Mouse (Mus musculus): ENCODE data around the gene Psmd12.
"Not testable (repeated sequence)": the region's sequence is repeated elsewhere in the genome, so short reads cannot be mapped to it uniquely, and the experiment has no call there.

Gene Psmd12

DNA sequence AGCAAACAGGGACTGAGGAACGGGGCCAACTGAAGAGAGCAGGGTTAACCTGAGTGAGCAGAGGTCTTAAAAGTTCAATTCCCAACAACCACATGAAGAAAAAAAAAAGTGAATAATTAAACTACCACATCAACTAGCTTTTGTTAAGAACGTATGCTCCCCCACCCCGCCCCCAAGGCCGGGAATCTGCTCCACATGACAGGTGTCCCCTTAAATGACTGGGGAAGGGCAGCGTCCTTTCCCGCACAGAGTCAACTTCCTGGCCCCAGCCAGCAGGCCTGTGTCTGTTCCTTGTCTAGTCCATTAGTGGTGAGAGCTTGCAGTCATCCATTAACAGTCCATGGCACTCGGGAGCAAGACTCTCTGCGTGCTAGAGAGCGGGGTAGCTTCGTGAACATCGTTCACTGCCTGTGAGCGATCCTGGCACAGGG is 16.0 kb upstream of the Psmd12 start:
- no peak for DNase-seq

GRCm38 (mm10) chr11:107464141-107464540 is 15.1 kb upstream of the Psmd12 start:
- DNase-seq = peak; percentile 72

GRCm38 (mm10) chr11:107465041-107465440 is 14.2 kb upstream of the Psmd12 start:
- no peak for DNase-seq

GRCm38 (mm10) chr11:107465969-107466368 is 13.3 kb upstream of the Psmd12 start:
- no peak for DNase-seq

DNA sequence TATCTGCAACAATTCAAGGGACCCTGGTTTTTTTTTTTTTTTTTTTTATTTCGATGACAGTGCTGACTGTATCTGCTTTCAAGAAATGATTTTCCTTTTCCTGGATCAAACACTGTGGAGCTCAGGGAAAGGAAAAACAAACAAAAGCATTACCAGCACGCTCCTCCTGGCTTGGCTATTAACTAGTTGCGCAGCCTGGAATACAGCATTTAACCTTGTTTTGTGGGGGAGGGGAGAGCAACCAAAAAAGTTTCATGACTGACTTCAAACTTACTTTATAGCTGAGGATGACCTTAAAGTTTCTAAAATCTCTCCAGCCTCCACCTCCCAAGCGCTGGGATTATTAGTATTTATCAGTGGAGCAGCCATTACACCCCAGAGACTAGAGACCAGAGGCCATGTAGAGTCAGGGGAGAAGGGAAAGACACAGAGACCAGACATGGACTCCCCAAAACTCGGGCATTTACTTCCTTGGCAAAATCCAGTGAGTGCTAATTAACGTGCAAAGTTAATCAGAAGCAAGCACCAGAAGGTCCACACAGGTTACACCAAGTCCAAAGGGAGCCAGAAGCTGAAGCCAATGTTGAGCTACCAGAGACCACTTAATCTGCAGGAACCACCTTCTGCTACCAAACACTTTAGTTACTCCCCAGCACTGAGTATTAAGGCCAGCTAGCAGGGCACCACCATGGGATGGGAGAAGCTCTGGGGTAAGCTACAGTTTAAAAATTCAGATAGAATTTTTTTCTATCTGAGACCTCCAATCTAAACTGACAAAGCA is 12.5 kb upstream of the Psmd12 start:
- DNase-seq = no peak

DNA sequence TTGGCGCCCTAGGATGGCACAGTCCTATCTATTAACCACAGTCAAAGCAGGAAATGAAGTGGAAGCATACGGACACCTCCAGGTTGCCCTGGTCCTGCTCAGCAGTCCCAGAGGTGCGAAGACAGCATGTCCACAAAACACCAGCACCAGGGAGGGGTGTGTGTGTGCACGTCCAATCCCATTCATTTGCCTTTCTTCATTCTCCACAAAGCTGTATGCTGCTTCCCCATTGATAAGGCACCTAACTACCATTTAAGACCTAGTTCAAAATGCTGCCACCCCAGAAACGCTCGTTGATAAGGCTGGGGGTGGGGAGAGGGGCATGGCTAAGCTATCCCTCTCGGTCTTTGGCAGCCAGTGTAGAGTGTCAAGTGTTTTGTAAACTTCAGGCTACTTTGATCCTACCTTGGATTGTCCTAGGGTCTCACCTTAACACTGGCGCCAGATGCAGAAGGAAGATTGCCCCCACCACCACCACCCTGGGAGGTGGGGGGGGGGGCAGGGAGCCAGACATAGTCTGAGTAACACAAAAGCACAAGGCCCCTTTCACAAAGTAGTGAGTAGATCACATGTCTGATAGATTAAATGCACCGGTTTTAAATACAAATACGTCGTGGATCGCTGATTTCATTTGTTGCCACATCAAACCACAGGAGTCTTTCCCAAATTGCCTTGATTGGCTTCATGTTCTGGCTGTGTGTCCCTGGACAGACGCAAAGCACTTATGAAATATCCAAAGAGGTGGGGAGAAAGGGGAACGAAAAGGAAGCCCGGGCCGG is 10.8 kb upstream of the Psmd12 start:
- no peak for DNase-seq

DNA sequence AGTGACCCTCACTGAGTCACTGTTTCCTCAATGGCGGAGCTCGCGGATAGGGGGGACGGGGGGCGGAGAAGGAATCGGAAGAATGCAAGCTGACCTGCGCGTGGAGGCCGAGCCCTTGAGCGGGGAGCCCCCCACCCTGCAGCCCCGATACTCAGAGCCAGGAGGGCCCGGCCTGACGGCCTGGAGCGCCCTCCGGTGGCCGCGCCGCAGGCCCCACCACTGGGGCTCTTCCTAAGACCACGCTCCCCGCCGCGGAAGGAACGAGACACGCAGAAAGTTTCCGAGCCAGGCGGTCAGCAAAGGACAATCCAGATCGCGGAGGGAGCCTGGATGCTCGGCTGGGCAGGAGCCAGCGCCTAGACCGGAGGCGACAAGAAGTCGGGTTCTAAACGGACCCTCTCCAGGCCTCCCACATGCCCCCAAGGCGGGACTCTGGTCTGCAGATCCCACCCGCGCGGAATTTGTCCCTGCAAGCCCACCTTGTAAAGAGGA is 10.2 kb upstream of the Psmd12 start:
- DNase-seq = peak; percentile 79

DNA sequence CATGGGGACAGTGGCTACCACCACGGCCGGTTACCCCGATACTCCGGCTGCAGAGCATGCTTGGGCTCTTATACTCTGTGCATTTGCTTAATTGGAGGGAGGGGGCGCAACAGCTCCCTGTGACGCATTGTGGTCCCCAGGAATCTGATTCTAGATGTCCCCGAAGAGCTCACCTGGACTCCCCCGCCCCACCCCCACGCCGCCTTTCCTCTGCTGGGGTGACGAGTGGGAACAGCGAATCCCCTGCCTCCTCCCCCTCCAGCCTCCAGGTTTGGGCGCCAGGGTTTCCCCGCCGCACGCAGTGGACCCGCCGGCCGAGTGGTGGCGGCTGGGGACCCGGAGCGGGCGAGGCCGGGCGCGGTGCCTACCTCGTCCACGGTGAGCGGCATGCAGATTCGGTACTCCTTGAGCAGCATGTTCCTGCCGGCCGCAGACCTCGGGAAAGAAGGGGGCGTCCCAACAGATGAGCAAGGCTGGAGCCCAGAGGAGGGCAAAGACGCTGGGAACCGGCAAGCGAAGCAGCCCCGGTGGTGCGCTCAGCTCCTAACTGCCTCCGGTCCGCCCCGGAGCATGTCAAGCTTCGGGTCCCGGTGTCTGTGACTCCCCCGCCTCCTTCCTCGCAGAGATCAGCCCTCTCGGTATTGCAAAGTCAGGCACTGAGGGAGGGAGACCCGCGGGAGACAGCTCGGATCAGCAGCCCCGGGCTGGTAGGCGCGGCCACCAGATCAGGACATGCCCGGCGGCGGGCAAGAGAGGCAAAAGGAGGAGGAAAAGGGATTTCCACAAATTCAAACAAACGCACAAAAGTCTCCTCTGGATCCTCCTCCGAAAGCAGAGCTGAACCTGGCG is 9.5 kb upstream of the Psmd12 start:
- DNase-seq = peak; percentile 47

DNA sequence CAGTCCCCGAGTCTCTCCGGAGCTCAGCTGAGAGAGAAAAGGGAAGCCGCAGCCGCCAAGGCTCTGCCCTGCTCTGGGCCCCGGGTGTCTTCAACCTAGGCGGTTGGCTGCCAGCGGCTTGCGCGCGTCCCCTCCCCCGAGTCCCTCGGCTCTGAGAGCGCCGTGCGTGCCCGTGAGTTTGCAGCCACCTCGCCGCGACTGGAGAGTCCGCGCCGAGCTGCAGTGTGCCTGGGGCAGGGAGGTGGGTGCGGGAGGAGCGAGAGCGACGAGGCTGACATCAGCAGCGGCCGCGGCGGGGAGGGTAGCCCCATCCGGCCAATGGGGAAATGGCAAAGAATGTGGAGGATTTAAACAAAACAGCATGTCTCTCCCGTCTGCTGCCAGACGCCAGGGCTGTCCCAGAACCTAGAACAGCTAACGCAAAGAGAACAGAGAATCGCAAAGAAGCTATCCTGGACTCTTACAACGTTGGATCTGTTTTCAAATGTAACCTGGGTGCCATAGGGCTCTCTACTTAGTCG is 8.7 kb upstream of the Psmd12 start, which contains the start of gene Pitpnc1:
TSS of gene Pitpnc1 (minus strand) at position 179 of the 521 bp plus-strand sequence.
- DNase-seq = peak; percentile 88

GRCm38 (mm10) chr11:107471071-107471720 is 8.1 kb upstream of the Psmd12 start:
- no peak for DNase-seq

DNA sequence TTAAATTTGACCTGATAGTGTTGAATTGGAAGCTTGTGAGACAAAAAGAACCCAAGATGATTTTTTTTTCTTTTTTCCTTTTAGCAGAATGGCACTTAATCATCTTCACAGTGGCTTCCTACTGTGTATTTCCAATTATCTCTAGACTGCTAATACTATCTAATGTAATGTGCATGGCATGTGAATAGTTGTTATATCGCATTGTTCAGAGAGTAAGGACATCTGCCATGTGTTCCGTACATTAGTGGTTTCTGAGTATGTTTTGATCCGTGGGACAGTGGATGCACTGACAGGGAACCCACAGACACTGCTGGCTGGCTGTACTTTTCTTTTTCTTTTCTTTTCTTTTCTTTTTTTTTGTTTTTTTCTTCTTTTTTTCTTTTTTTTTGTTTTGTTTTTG is 7.0 kb upstream of the Psmd12 start:
- no peak for DNase-seq

DNA sequence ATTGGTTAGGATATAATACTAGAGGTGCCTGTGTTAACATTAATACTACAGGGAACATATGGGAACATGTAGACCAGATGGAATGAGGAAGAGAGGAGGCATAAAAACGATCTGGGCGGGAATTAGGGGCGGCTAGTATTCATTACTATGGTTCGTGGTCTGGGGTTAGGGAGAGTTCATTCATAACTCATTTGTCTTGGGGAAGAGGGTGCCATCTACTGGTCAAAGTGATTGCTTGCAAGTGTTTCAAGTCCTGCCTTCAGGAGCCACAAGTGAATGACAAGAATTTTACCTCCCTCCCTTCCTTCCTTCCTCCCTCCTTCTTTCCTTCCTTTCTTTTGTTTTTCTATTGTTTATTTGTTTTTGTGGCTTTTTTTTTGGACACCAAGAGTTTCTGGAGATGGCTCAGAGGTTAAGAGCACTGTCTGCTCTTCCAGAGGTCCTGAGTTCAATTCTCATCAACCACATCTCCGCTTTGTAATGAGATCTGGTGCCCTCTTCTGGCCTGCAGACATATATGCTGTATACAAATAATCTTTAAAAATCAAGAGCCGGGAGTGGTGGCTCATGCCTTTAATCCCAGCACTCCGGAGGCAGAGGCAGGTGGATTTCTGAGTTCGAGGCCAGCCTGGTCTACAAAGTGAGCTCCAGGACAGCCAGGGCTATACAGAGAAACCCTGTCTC is 6.0 kb upstream of the Psmd12 start:
- DNase-seq = peak; percentile 86

DNA sequence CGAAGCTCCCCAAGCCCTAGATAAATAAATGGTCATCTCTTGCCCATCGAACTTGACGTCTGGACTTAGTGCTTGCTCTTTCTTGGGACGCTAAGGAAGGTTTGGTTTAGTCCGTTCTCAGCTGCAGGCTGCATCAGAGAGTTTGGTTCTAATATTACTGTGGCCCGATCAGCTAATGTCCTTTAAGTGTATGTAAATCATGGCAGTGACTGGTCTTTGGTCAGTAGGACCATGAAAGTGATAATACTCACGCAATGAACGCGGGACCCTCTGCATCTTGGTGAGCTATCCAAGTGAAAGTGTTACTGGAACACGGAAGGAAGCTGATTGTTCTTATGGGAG is 549 bp downstream of the Psmd12 start:
- no peak for DNase-seq

DNA sequence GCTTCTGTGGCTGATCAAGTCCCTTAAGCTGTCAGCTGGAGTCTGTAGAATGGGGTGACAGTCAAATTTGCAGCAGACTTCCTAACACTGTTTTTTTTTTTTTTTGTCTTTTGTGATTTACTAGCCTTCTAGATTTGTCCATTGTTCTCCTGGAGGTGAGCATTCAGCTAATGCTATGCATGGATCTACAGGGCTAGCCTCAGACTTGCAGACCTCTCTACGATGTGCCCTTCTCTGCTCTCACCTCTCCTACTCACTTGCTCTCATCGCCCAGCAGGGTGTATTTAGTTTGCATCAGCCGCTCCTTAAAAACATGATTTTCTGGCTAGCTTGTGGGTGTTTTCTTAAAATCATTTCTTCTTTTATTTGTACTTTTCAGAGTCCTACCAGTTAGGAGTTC is 5.1 kb downstream of the Psmd12 start:
- no peak for DNase-seq

GRCm38 (mm10) chr11:107502801-107503200 is 23.5 kb downstream of the Psmd12 start:
- DNase-seq = no peak

- DNase-seq = not testable (repeated sequence)
Observed at GRCm38 (mm10) chr11:107504364-107504763, 25.1 kb downstream of the Psmd12 start.

- peak; percentile 26 for DNase-seq
Observed at GRCm38 (mm10) chr11:107506260-107506659, 27.0 kb downstream of the Psmd12 start.

DNA sequence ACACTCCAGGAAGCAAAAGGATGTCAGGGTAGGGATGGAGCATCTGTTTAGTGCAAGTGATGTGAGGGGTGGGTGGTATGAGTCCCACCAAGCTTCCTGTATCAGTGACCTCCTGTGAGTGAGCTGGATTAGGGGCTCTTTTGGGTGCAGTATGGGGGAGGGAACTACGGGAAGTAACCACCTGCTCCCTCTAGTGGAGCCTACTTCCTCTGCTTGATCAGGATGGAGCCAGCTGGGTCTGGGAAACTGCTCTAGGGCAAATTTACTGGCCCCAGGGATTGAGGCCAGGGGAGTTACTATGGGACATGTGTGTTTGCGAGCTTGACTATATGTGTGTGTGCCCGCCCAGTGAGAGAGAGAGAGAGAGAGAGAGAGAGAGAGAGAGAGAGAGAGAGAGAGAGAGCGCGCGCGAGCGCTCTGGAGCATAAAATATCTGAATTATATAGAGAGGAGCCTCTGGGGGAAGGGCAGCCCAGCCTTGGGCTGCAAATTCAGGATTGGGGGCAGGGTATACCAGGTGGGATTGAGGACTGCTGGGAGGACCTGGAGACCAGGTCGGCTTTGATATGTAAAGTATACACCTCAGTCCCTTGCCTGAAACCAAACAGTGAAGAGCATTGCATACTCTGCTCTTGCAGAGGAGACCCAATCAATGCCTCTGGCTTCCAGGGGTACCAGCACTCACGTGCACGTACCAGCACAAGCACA is 30.5 kb downstream of the Psmd12 start:
- DNase-seq = peak; percentile 15

GRCm38 (mm10) chr11:107510362-107511269 is 31.3 kb downstream of the Psmd12 start:
- peak; percentile 51 for DNase-seq

GRCm38 (mm10) chr11:107511954-107512353 is 32.7 kb downstream of the Psmd12 start:
- peak; percentile 81 for DNase-seq

Measured in lung, postnatal 36 days (tissue).